Mouse (Mus musculus) heart, embryonic 12.5 days (tissue): ENCODE data around the gene Rnpepl1. TPM values are rescaled to one million over a fixed set of nuclear protein-coding genes. Genes with fewer than 3 reads are reported as not detected.
A peak's percentile ranks its signal among the peaks of the same experiment; 100 is the strongest.

Source experiments
- ATAC-seq: fragments of 200-750 bp; cut with Nextera tagmentation; 2 replicates; pipeline ENCODE4 v1.8.0; 2017; ENCODE audit warnings: moderate TSS enrichment, moderate library complexity; ENCODE audit not compliant: insufficient number of reproducible peaks, low FRiP score
- H3K27ac ChIP-seq: fragments of 300-500 bp; sonication (generic); 2 replicates; pipeline ENCODE4 v1.5.1; 2016; ENCODE audit warnings: mild to moderate bottlenecking, moderate library complexity; ENCODE audit not compliant: poor library complexity, severe bottlenecking
- H3K27me3 ChIP-seq: fragments of 300-500 bp; sonication (generic); replicated peaks from 2 replicates; pipeline ENCODE4 v1.6.1; 2016; ENCODE audit warnings: mild to moderate bottlenecking, moderate library complexity
- H3K36me3 ChIP-seq: fragments of 300-500 bp; sonication (generic); 2 replicates; pipeline ENCODE4 v1.6.1; 2016; ENCODE audit warnings: mild to moderate bottlenecking, moderate library complexity
- H3K4me1 ChIP-seq: fragments of 300-500 bp; sonication (generic); replicated peaks from 2 replicates; pipeline ENCODE4 v1.6.1; 2016; ENCODE audit warnings: mild to moderate bottlenecking
- H3K4me2 ChIP-seq: fragments of 300-500 bp; sonication (generic); 2 replicates; pipeline ENCODE4 v1.6.1; 2016; ENCODE audit warnings: mild to moderate bottlenecking, moderate library complexity
- H3K4me3 ChIP-seq: fragments of 300-500 bp; sonication (generic); 2 replicates; pipeline ENCODE4 v1.5.1; 2016; ENCODE audit warnings: mild to moderate bottlenecking
- H3K9ac ChIP-seq: fragments of 300-500 bp; sonication (generic); 2 replicates; pipeline ENCODE4 v1.6.1; 2016; ENCODE audit warnings: mild to moderate bottlenecking, moderate library complexity
- H3K9me3 ChIP-seq: fragments of 300-500 bp; sonication (generic); replicated peaks from 2 replicates; pipeline ENCODE4 v1.6.1; 2016; ENCODE audit warnings: mild to moderate bottlenecking, moderate library complexity
- WGBS: fragments of 180-500 bp; shearing (Covaris S2); methylation state at CpG from one replicate; pipeline ENCODE4 v1.1.7; 2016; 5-methylcytosine and 5-hydroxymethylcytosine counted together
- polyA plus RNA-seq: library from polyadenylated mRNA; unstranded; fragments of >200 nt; fragmentation: Nextera tagmentation; extraction: Ambion mirVana; gene quantifications from 2 replicates; pipeline ENCODE4 v1.2.1, GENCODE M21; 2016

Gene Rnpepl1
- polyA plus RNA-seq, result 37.2 and 38.9 TPM in 2 replicates

DNA sequence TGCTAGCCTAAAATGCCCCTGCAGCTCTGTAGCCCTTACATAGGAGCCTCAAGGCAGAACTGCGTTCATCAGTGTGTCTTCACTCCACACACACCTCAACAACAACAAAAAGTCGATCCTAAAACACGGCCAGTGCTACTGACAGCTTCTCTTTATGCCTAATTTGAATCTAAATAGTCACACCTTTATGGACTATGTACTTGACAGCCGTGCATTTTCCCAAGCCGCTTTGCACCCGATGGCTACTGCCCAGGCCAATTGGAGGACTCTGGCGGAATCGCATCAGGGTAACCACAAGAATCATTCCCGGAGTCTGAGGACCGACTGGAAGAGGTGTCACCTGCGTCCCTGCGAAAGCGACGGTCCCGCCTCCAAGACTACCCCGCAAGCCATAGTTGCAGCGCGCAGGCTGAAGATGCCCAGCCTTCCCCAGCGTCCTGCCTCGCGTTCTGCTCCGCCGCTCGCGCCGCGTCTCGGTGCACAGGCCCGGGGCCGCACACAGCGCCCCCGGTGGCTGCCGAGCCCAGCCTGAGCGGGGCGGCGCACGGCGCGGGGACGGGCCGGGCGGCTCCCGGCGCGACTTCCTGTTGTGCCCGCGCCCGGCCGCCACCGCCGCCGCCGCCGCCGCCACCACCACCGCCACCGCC is at the start of gene Rnpepl1:
Gene Rnpepl1 (plus strand): TSS at position 545 of the 647 bp plus-strand sequence.
- WGBS, result under 1% methylated on average over 51 of the region's 57 CpGs
- Histone ChIP-seq H3K4me1 (peaks cover 32% of the 10 kb centered on the region), H3K4me2 (peak within 1 kb of the TSS; percentile 92), H3K27me3 (no peaks in the 10 kb centered on the region), H3K4me3 (peak within 1 kb of the TSS; percentile 83), H3K36me3 (peaks cover 17% of the 10 kb centered on the region), H3K9me3 (no peaks in the 10 kb centered on the region), H3K9ac (peak within 1 kb of the TSS; percentile 95), H3K27ac (peak within 1 kb of the TSS; percentile 83)
- peak; percentile 71 for ATAC-seq

DNA sequence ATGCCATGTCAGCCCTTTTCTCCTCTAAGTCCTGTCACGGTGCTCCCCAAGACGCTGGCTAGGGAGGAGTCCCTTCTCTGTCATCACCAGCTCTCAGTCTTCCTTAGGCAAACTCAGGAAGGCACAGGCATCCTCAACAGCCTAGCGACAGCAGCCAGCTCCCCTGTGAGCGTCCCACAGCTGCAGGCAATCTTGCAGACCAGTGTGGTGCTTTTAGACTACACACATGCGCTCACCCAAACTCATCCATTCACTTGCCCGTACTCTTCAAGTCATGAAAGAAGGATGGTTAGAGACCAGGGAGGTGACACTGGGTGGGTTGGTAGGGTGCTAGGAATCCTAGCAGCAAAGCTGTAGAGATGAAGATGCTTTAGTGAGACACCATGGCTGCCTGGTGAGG is 49.1 kb upstream of the Rnpepl1 start:
- 63% methylated on average over 6 of the region's 6 CpGs for WGBS
- no peak overlapping the region for H3K9ac ChIP-seq
- no peaks in the 10 kb centered on the region; the same call in 1 of the 2 replicates for H3K27me3 ChIP-seq
- H3K4me1 ChIP-seq, result no peaks in the 10 kb centered on the region
- H3K36me3 ChIP-seq, result peaks cover 31% of the 10 kb centered on the region
- H3K27ac ChIP-seq, result no peak overlapping the region
- H3K4me3 ChIP-seq, result no peak overlapping the region
- ATAC-seq, result no peak
- H3K4me2 ChIP-seq, result no peak overlapping the region
- H3K9me3 ChIP-seq, result no peaks in the 10 kb centered on the region

DNA sequence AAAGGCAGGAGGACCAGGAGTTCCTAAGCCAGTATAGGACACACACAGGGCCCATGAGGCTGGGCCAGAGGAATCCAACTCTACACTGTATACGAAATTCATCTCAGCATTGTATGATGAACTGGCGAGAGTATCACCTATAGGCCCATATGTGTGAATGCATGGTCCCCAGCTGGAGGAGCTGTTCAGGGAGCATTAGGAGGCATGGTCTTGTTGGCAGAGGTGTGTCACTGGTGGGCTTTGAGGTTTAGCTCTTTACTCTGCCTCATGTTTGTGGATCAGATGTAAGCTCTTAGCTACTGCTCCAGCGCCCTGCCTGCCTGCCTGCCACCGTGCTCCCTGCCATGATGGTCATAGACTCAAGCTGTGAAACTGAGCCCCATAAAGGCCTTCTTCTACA is 47.3 kb upstream of the Rnpepl1 start:
- no peak overlapping the region for H3K4me3 ChIP-seq
- H3K36me3 ChIP-seq, result peaks cover 13% of the 10 kb centered on the region
- no peaks in the 10 kb centered on the region for H3K4me1 ChIP-seq
- no peaks in the 10 kb centered on the region for H3K9me3 ChIP-seq
- H3K27ac ChIP-seq, result no peak overlapping the region
- no peak overlapping the region for H3K4me2 ChIP-seq
- no peak for ATAC-seq
- 74% methylated on average over 4 of the region's 4 CpGs for WGBS
- H3K27me3 ChIP-seq, result no peaks in the 10 kb centered on the region; the same call in 1 of the 2 replicates
- no peak overlapping the region for H3K9ac ChIP-seq

DNA sequence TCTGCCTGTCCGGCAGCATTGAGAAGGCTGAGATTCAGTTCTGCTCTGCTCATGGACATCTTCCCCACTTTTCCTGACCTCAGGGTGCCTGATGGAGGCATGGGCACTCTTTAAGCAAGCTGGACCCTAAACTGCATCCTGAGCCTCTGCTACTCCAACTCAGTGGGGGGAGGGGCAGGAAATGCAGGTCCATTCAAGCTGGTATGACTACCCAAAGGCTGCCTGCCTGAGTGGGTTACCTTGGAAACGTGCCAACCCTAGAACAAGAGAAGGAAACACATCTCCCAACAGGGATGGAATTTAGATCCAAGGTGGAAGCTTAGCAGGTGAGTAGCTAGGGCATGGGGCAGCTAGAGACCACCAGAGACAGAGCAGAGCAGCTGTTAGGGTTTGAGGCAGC is 44.4 kb upstream of the Rnpepl1 start:
- no peaks in the 10 kb centered on the region; the same call in 1 of the 2 replicates for H3K27me3 ChIP-seq
- H3K9ac ChIP-seq, result no peak overlapping the region
- H3K4me1 ChIP-seq, result no peaks in the 10 kb centered on the region
- 59% methylated on average over 2 of the region's 2 CpGs for WGBS
- ATAC-seq, result no peak
- H3K27ac ChIP-seq, result no peak overlapping the region
- H3K4me2 ChIP-seq, result no peak overlapping the region
- no peak overlapping the region for H3K4me3 ChIP-seq
- no peaks in the 10 kb centered on the region for H3K36me3 ChIP-seq
- no peaks in the 10 kb centered on the region for H3K9me3 ChIP-seq

DNA sequence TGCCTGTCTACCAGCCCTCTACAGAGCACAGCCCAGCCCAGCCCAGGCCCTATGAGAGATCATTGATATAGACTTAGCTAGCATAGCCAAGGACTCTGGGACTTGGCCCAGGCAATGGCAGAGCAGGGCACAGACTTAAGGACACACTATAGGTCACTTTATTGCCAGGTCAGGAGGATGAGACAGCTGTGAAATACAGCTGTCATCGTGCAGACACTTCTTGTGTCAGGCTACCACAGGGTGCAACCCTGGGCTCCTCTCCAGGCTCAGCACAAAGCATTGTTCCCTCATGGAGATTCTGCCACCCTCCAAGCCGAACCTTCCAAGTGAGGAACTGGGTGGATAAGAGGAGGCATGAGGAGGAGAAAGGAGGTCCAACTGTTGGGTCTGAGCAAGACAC is 40.6 kb upstream of the Rnpepl1 start:
- no peak overlapping the region for H3K27ac ChIP-seq
- no peak overlapping the region for H3K9ac ChIP-seq
- H3K27me3 ChIP-seq, result peaks cover 10% of the 10 kb centered on the region; the same call in 1 of the 2 replicates
- 66% methylated on average over 2 of the region's 2 CpGs for WGBS
- no peak overlapping the region for H3K4me2 ChIP-seq
- no peak for ATAC-seq
- H3K9me3 ChIP-seq, result no peaks in the 10 kb centered on the region
- H3K4me1 ChIP-seq, result no peaks in the 10 kb centered on the region
- no peaks in the 10 kb centered on the region for H3K36me3 ChIP-seq
- H3K4me3 ChIP-seq, result no peak overlapping the region

DNA sequence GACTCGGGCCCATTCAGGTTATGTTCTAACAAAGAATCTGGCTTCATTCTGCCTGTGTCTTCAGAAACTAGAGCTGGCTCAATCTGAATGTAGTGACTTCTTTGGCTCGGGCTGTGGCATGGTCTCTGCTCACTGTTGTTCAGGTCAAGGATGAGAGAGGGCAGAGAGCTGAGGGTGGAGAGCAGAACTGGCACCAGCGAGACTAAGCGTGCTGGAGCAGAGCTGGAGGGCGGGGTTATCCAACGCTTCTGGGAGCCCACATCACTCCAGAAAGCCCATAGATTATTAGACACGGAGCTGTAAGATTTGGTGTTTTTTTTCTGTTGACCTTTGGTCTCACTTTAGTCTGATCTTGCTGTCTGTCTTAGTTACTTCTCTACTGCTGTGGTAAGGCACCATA is 37.9 kb upstream of the Rnpepl1 start:
- no peak overlapping the region for H3K27ac ChIP-seq
- H3K9me3 ChIP-seq, result no peaks in the 10 kb centered on the region
- no peak overlapping the region for H3K4me3 ChIP-seq
- ATAC-seq, result no peak
- H3K27me3 ChIP-seq, result peaks cover 20% of the 10 kb centered on the region
- no peak overlapping the region for H3K4me2 ChIP-seq
- no peak overlapping the region for H3K9ac ChIP-seq
- H3K4me1 ChIP-seq, result no peaks in the 10 kb centered on the region
- H3K36me3 ChIP-seq, result no peaks in the 10 kb centered on the region
- 81% methylated on average over 7 of the region's 7 CpGs for WGBS

DNA sequence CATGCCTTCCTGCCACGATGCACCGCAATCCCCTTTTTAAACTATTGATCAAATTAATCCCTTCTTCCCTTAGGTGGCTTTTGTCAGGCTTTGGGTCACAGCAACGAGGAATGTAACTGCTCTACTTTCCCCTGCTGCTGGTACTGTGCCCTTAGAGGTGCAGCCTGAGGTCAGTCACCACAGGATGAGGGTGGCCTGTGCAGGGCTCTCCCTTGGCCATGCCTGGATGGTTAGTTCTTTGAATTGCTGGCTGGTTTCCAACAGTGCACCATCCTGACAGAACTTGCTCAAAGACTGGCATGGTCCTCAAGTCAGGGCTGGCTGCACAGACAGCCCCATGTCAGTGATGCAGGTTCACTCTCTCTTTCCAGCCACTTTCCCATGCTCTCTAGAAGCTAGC is 36.6 kb upstream of the Rnpepl1 start:
- WGBS, result 79% methylated on average over 3 of the region's 3 CpGs
- Histone ChIP-seq H3K9ac (no peak overlapping the region), H3K4me2 (no peak overlapping the region), H3K4me3 (no peak overlapping the region), H3K4me1 (no peaks in the 10 kb centered on the region), H3K27me3 (peaks cover 27% of the 10 kb centered on the region), H3K9me3 (no peaks in the 10 kb centered on the region), H3K27ac (no peak overlapping the region), H3K36me3 (no peaks in the 10 kb centered on the region)
- no peak for ATAC-seq

DNA sequence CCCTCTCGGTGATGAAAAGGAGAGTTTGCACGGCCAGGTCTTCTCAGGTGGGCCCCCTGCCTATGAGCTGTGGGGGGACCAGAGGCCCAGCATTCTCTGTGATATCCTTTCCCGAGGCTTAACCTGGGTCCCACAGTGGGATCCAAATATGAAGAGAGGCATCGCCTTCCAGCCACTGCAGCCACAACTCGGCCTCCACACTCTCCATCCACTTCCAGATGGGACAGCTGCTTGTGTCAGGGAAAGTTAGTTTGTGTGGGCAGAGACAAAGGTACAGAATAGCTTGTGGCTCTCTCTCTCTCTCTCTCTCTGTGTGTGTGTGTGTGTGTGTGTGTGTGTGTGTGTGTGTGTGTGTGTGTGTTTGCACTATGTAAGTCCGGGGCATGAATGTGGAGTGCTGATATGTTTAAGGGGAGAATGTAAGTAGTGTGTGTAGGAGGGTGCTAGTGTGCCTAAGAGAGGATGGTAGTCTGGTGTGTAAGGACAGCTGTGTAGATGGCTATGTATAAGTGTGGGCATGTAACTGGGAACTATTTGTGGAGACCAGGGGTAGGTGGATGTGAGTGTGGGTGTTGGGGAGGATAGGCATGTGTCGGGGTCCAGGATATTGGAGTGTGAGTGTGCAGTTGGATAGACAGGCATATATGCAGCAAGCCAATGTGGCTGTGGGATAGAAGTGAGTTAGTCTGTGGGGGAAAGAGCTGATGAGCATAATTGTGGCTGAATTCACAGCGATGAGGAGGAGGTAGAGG is 35.0 kb upstream of the Rnpepl1 start:
- no peaks in the 10 kb centered on the region for H3K36me3 ChIP-seq
- H3K27ac ChIP-seq, result no peak overlapping the region
- no peak for ATAC-seq
- H3K9ac ChIP-seq, result no peak overlapping the region
- H3K9me3 ChIP-seq, result no peaks in the 10 kb centered on the region
- peaks cover 29% of the 10 kb centered on the region for H3K27me3 ChIP-seq
- 71% methylated on average over 8 of the region's 8 CpGs for WGBS
- no peak overlapping the region for H3K4me2 ChIP-seq
- no peaks in the 10 kb centered on the region for H3K4me1 ChIP-seq
- no peak overlapping the region for H3K4me3 ChIP-seq

DNA sequence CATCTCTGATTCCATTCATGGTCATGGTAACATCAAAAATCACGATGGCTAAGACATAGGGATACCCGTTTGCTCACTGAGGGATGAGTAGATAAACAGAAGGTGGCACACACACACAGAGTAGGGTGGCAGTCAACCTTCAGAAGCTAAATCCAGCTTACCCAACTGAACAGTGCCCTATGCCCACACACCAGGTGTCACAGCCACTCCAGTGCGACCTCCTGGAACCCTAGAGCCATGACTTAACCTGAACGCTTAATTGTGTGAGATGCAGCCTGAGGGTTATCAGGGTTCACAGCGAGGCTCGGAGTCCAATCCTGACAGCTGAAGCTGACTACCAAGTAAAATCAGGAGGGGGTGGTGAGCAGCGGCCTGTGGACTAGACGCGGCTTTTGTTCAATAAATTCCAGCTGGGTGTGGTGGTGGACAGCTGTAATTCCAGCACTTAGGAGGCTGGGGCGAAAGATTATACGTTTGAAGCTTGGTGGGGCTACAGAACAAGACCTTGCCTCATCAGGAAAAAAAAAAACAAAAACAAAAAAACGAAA is 33.1 kb upstream of the Rnpepl1 start:
- Histone ChIP-seq H3K4me3 (no peak overlapping the region), H3K9me3 (no peaks in the 10 kb centered on the region), H3K36me3 (no peaks in the 10 kb centered on the region), H3K27ac (no peak overlapping the region), H3K9ac (no peak overlapping the region), H3K4me1 (peaks cover 4% of the 10 kb centered on the region; the same call in 1 of the 2 replicates), H3K4me2 (no peak overlapping the region), H3K27me3 (peaks cover 34% of the 10 kb centered on the region)
- WGBS, result 62% methylated on average over 12 of the region's 12 CpGs
- no peak for ATAC-seq

DNA sequence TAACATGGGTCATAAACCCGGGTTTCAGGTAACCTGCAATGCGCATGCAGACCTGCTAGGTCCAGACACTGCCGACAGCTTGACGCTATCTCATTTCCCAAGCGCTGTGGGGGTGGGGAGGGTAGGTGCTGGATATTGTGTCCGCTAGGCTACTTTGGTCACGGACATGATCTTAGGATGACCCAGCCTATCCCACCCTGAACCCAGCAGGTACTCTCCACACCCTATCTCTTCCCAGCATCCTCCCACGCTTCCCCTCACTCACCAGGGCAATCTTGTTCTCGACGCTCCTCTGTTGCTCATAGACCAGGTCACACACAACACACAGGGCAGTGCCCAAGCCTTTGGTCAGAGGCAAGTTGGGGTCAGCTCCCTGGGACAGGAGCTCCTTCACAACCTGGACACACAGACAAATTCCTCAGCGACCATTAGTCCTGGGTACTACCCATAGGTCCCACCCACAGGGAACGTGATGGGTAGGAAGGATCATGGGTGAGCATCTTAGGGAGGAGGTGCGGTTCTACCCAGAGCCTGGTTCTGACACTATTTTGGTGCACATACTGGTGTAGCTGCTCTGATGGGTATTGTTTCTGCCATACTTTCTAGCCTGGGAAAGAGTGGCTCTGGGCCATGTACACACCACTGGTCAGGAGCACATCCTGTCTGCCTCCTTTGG is 32.4 kb upstream of the Rnpepl1 start:
- Histone ChIP-seq H3K27ac (no peak overlapping the region), H3K4me2 (no peak overlapping the region), H3K4me1 (peaks cover 7% of the 10 kb centered on the region; the same call in 1 of the 2 replicates), H3K27me3 (peaks cover 34% of the 10 kb centered on the region), H3K9ac (no peak overlapping the region), H3K36me3 (no peaks in the 10 kb centered on the region), H3K9me3 (no peaks in the 10 kb centered on the region), H3K4me3 (no peak overlapping the region)
- 70% methylated on average over 13 of the region's 13 CpGs for WGBS
- ATAC-seq, result no peak

DNA sequence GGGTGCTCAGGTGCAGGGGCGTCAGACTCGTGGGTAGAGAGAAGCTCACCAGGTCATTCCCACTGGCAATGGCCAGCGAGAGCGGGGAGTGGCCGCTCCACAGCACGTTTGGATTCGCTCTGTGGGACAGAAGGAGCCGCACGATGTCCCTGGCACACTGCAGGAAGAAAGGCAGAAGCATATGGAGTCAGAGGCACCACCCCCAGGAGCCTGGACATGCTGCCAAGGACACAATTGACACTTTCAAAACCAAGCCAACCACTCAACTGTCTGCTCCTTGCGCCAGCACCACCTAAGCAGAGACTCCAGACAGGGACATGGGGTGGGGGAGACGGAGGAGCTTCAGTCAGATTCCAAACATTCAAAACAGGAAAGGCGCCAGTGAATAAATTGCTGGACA is 31.3 kb upstream of the Rnpepl1 start:
- Histone ChIP-seq H3K4me1 (peaks cover 9% of the 10 kb centered on the region; the same call in 1 of the 2 replicates), H3K9ac (no peak overlapping the region), H3K27ac (no peak overlapping the region), H3K4me3 (no peak overlapping the region), H3K9me3 (no peaks in the 10 kb centered on the region), H3K4me2 (no peak overlapping the region), H3K27me3 (peaks cover 38% of the 10 kb centered on the region), H3K36me3 (no peaks in the 10 kb centered on the region)
- WGBS, result 81% methylated on average over 12 of the region's 12 CpGs
- no peak for ATAC-seq
